Comparison of ENCODE assay signal across 22 mouse cellular contexts in genomic region chr19:55781681-55782080, GRCm38 (mm10). TPM values are rescaled to one million over a fixed set of nuclear protein-coding genes. Genes with fewer than 3 reads are reported as not detected.
DNase-seq lines count a peak whose midpoint lies in the region; ATAC-seq lines count a peak whose summit lies in the region.
"Had no signal": no experiment of that assay in that cellular context is flagged by ENCODE, and none has a peak within 500 bp of the region (broad histone marks: within the 10 kb centered on the region; RNA-seq: fewer than 3 reads in every experiment).

No protein-coding gene starts in this region.

- no peak overlapping the region for H3K4me3 ChIP-seq in forebrain, embryonic 10.5 days
- no peak overlapping the region for H3K4me3 ChIP-seq in forebrain, embryonic 16.5 days (replicated peaks; ENCODE audit: low read length)
- no peak overlapping the region for H3K4me3 ChIP-seq in heart, embryonic 12.5 days
- no peak overlapping the region for H3K4me3 ChIP-seq in embryonic facial prominence, embryonic 10.5 days
- H3K4me3 ChIP-seq: embryonic facial prominence, embryonic 12.5 days; forebrain, embryonic 13.5 days; heart, adult 2 months; hindbrain, embryonic 13.5 days had no signal

- peaks cover 50% of the 10 kb centered on the region for H3K36me3 ChIP-seq in forebrain, embryonic 10.5 days (replicated peaks)
- no peaks in the 10 kb centered on the region for H3K36me3 ChIP-seq in forebrain, embryonic 16.5 days (ENCODE audit: control insufficient read depth, insufficient read depth)
- no peaks in the 10 kb centered on the region for H3K36me3 ChIP-seq in heart, embryonic 12.5 days
- H3K36me3 ChIP-seq in embryonic facial prominence, embryonic 10.5 days (replicated peaks): peaks cover 60% of the 10 kb centered on the region
- H3K36me3 ChIP-seq: G1E; hindbrain, embryonic 13.5 days had no signal

- peaks cover 76% of the 10 kb centered on the region for H3K4me1 ChIP-seq in forebrain, embryonic 10.5 days
- H3K4me1 ChIP-seq in forebrain, embryonic 16.5 days (replicated peaks; ENCODE audit: control insufficient read depth, insufficient read depth, low read length): peaks cover 4% of the 10 kb centered on the region; the same call in 1 of the 2 replicates
- H3K4me1 ChIP-seq in heart, embryonic 12.5 days (replicated peaks): peaks cover 76% of the 10 kb centered on the region
- H3K4me1 ChIP-seq in embryonic facial prominence, embryonic 10.5 days: peaks cover 70% of the 10 kb centered on the region

- ATAC-seq in forebrain, embryonic 16.5 days: no peak
- no peak for ATAC-seq in heart, embryonic 12.5 days (ENCODE audit: insufficient number of reproducible peaks, low FRiP score)
- ATAC-seq: CD4-positive, CD25-positive, alpha-beta regulatory T cell, adult 4 months; forebrain, embryonic 13.5 days; hindbrain, postnatal 0 days had no signal

- no peak overlapping the region for H3K4me2 ChIP-seq in forebrain, embryonic 16.5 days (ENCODE audit: low read length)
- no peak overlapping the region for H3K4me2 ChIP-seq in heart, embryonic 12.5 days
- H3K4me2 ChIP-seq: embryonic facial prominence, embryonic 12.5 days; forebrain, embryonic 13.5 days; hindbrain, embryonic 13.5 days had no signal

- H3K9ac ChIP-seq in forebrain, embryonic 16.5 days (replicated peaks; ENCODE audit: low read depth, low read length): no peak overlapping the region
- no peak overlapping the region for H3K9ac ChIP-seq in heart, embryonic 12.5 days
- H3K9ac ChIP-seq: embryonic facial prominence, embryonic 12.5 days; forebrain, embryonic 13.5 days; hindbrain, embryonic 13.5 days had no signal

- 80% methylated on average over 8 of the region's 8 CpGs for WGBS in forebrain, embryonic 10.5 days
- 81% methylated on average over 8 of the region's 8 CpGs for WGBS in forebrain, embryonic 16.5 days
- 58% methylated on average over 8 of the region's 8 CpGs for WGBS in heart, embryonic 12.5 days
- 69% methylated on average over 8 of the region's 8 CpGs for WGBS in embryonic facial prominence, embryonic 10.5 days

- DNase-seq in forebrain, embryonic 10.5 days (ENCODE audit: extremely low spot score, low spot score): no peak
- peak; percentile 46 to 51 for DNase-seq in heart, adult 18-20 months
- peak; percentile 30 for DNase-seq in lung, postnatal 10 days
- no peak for DNase-seq in lung, postnatal 25 days (ENCODE audit: low spot score)
- no peak for DNase-seq in embryonic facial prominence, embryonic 10.5 days (ENCODE audit: low spot score)
- no peak for DNase-seq in layer of hippocampus, adult 9-11 months
- DNase-seq: adrenal gland, postnatal 10 days; B cell, adult 2 months; cerebellum, adult 11 months; cerebellum, adult 8-10 months; cerebellum, postnatal 14 days; embryo, embryonic 11 days; kidney, adult 11 months had no signal

- no peaks in the 10 kb centered on the region for H3K9me3 ChIP-seq in forebrain, embryonic 10.5 days
- H3K9me3 ChIP-seq in forebrain, embryonic 16.5 days (ENCODE audit: control insufficient read depth, low read length): no peaks in the 10 kb centered on the region
- no peaks in the 10 kb centered on the region for H3K9me3 ChIP-seq in heart, embryonic 12.5 days (replicated peaks)
- H3K9me3 ChIP-seq in embryonic facial prominence, embryonic 10.5 days: no peaks in the 10 kb centered on the region
- H3K9me3 ChIP-seq: embryonic facial prominence, embryonic 12.5 days; forebrain, embryonic 13.5 days; G1E; hindbrain, embryonic 13.5 days had no signal

- 0 out of 2 replicates have a peak overlapping the region, but pooled peaks have one; percentile 40 for H3K27ac ChIP-seq in forebrain, embryonic 10.5 days
- no peak overlapping the region for H3K27ac ChIP-seq in forebrain, embryonic 16.5 days (ENCODE audit: low read length)
- no peak overlapping the region for H3K27ac ChIP-seq in heart, embryonic 12.5 days (ENCODE audit: poor library complexity, severe bottlenecking)
- H3K27ac ChIP-seq in embryonic facial prominence, embryonic 10.5 days (replicated peaks): peak overlapping the region; percentile 21; the same call in 1 of the 2 replicates
- H3K27ac ChIP-seq: embryonic facial prominence, embryonic 12.5 days; forebrain, embryonic 13.5 days; heart, adult 2 months; hindbrain, embryonic 13.5 days; hindbrain, postnatal 0 days had no signal

- H3K27me3 ChIP-seq in forebrain, embryonic 10.5 days (ENCODE audit: poor library complexity, severe bottlenecking): no peaks in the 10 kb centered on the region
- H3K27me3 ChIP-seq in forebrain, embryonic 16.5 days (replicated peaks; ENCODE audit: control insufficient read depth, insufficient read depth, low read length): no peaks in the 10 kb centered on the region
- H3K27me3 ChIP-seq in heart, embryonic 12.5 days (replicated peaks): no peaks in the 10 kb centered on the region
- no peaks in the 10 kb centered on the region for H3K27me3 ChIP-seq in embryonic facial prominence, embryonic 10.5 days (replicated peaks; ENCODE audit: low read depth, poor library complexity, severe bottlenecking)
- H3K27me3 ChIP-seq: embryonic facial prominence, embryonic 12.5 days; forebrain, embryonic 13.5 days had no signal

RNA-seq across cellular contexts. Expression of gene Tcf7l2, which starts 40.1 kb away (rescaled TPM):
- 96.2 and 105 TPM in 2 replicates for polyA plus RNA-seq in forebrain, embryonic 10.5 days (2016; fragmentation: Nextera tagmentation; extraction: Ambion mirVana)
- 26.5 and 58.7 TPM in 2 replicates for polyA plus RNA-seq in forebrain, embryonic 16.5 days (2015; fragmentation: Nextera tagmentation; extraction: Ambion mirVana)
- total RNA-seq in heart, adult 18-20 months (2021): 10 to 100 TPM; 11.9 to 13.2 TPM
- 59.7 and 64.7 TPM in 2 replicates for polyA plus RNA-seq in heart, embryonic 12.5 days (2016; fragmentation: Nextera tagmentation; extraction: Ambion mirVana)
- 94.5 and 111 TPM in 2 replicates for polyA plus RNA-seq in embryonic facial prominence, embryonic 10.5 days (2016; fragmentation: Nextera tagmentation; extraction: Ambion mirVana)

Comparison
In these comparisons a context has a peak if more than half of its experiments do, and no peak if none do; other contexts are left out.
1. DNase-seq: peak in heart, adult 18-20 months (2 of 2) and lung, postnatal 10 days (single experiment); none in forebrain, embryonic 10.5 days (single experiment), lung, postnatal 25 days (single experiment), embryonic facial prominence, embryonic 10.5 days (single experiment) and layer of hippocampus, adult 9-11 months (single experiment).
2. H3K27ac ChIP-seq: peak in forebrain, embryonic 10.5 days (single experiment) and embryonic facial prominence, embryonic 10.5 days (single experiment); none in forebrain, embryonic 16.5 days (single experiment) and heart, embryonic 12.5 days (single experiment).